Mouse (Mus musculus) stomach, postnatal 0 days (tissue): ENCODE results near the gene Gm21974.

ENCODE experiments used
- CTCF ChIP-seq: IDR thresholded peaks from 2 replicates; pipeline ENCODE4 v1.5.1; 2016; ENCODE audit warnings: antibody characterized with exemption, low read depth, mild to moderate bottlenecking, moderate library complexity
- EP300 ChIP-seq: optimal IDR thresholded peaks from 2 replicates; pipeline ENCODE3; 2016; ENCODE audit warnings: antibody characterized with exemption

DNA sequence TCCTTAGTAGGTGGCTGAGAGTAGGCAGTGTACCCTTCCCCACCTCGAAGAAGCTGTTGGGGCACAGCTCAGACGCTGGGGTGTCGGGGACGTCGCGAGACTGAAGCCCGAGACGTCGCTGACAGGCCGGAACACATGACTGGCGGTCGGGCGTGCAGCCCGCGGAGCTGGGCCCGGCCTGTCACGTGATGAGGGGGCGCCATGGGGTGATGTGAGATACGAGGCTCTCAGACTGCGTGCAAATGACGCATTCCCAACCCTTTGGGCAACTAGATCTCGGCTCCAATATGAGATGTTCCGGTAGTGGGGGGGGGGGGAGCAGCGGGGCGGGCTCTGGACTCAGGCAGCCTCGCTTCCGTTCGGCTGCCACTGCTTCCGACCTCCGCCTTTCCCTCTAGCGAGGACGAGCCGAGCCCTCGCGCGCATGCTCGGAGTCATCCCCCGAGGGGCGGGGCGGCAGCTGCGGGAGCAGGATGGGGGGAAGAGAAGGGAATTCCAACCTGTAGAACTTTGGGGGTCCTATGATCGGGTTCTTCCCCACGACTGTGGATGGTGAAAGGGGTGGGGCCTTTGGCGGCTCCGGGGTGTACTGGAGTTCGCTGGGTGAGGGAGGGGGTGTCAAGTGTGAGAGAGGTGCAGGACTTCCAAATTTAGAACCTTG, 53.8 kb downstream of the Gm21974 start:
- TF ChIP-seq CTCF (peak; percentile 34; the same call in 1 of the 2 replicates), EP300 (peak; percentile 48)
